Mouse (Mus musculus) megakaryocyte, embryonic 14.5 days (primary cell): ENCODE measurements at regions not wholly inside any gene's neighbourhood (a gene's known extent, or its start where the extent isn't known, plus 50 kb on each side); places are given as distances from the start of the nearest gene placed in this dataset.

Source experiments
- FLI1 ChIP-seq: IDR thresholded peaks from 2 replicates; pipeline ENCODE4 v1.6.1; 2012; ENCODE audit warnings: low read length, inconsistent platforms, mixed read lengths
- GATA1 ChIP-seq: IDR thresholded peaks from 3 replicates; pipeline ENCODE4 v1.6.1; 2012; ENCODE audit warnings: mixed read lengths, low read length, inconsistent platforms, borderline replicate concordance

DNA sequence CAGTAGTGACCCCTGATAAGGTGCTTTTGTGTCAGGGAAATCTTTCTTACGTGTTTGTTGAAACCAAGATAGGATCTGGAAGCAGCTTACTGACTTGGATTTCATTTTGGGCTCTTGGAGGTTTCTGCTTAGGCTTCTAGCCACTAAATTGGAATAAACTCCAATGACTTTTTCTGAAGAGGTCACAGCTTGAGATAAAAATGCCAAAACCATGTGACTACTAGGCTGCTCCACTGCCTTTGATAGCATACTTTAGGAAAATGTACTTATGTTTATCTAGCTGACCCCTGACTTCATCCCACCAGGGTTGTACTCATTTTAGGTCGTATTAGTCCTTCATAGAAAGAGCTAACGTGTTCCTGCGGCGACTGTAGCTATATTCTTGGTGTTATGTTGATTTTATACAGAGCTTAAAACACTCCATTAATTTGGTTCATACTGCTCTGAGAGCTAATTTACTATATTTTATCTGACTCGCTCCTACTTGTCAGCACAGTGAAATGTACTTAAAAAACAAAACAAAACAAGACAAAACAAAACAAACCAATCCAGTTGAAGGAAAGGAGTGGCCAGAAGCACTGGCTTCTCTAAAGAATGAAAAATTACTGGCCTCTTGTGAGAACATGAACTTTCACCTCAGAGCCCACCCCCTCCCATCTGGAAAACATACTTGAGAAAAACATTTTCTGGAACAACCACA lies 168.5 kb upstream of the Pbx1 start:
- TF ChIP-seq GATA1 (no peak), FLI1 (no peak)
